Mouse (Mus musculus) liver, embryonic 12.5 days (tissue): Measurements from ENCODE around the gene Kcng4. TPM values are rescaled to one million over a fixed set of nuclear protein-coding genes. Genes with fewer than 3 reads are reported as not detected.

Experiments
- ATAC-seq: fragments of 200-750 bp; cut with Nextera tagmentation; 2 replicates; pipeline ENCODE4 v1.8.0; 2017; ENCODE audit warnings: moderate number of reproducible peaks, mild to moderate bottlenecking, moderate library complexity
- H3K27ac ChIP-seq: fragments of 300-500 bp; sonication (generic); 2 replicates; pipeline ENCODE4 v1.5.1; 2016; ENCODE audit warnings: mild to moderate bottlenecking
- H3K27me3 ChIP-seq: fragments of 300-500 bp; sonication (generic); replicated peaks from 2 replicates; pipeline ENCODE4 v1.6.1; 2016; ENCODE audit warnings: mild to moderate bottlenecking, moderate library complexity
- H3K36me3 ChIP-seq: fragments of 300-500 bp; sonication (generic); 2 replicates; pipeline ENCODE4 v1.6.1; 2016; ENCODE audit warnings: mild to moderate bottlenecking, moderate library complexity
- H3K4me1 ChIP-seq: fragments of 300-500 bp; sonication (generic); 2 replicates; pipeline ENCODE4 v1.6.1; 2016
- H3K4me2 ChIP-seq: fragments of 300-500 bp; sonication (generic); 2 replicates; pipeline ENCODE4 v1.6.1; 2016; ENCODE audit warnings: mild to moderate bottlenecking, moderate library complexity
- H3K4me3 ChIP-seq: fragments of 300-500 bp; sonication (generic); 2 replicates; pipeline ENCODE4 v1.5.1; 2016; ENCODE audit warnings: mild to moderate bottlenecking, moderate library complexity
- H3K9ac ChIP-seq: fragments of 300-500 bp; sonication (generic); 2 replicates; pipeline ENCODE4 v1.6.1; 2016; ENCODE audit warnings: mild to moderate bottlenecking, moderate library complexity
- H3K9me3 ChIP-seq: fragments of 300-500 bp; sonication (generic); replicated peaks from 2 replicates; pipeline ENCODE4 v1.6.1; 2016; ENCODE audit warnings: mild to moderate bottlenecking, moderate library complexity
- WGBS: fragments of 180-500 bp; shearing (Covaris S2); methylation state at CpG from one replicate; pipeline ENCODE4 v1.1.7; 2016; ENCODE audit not compliant: insufficient replicate concordance; 5-methylcytosine and 5-hydroxymethylcytosine counted together
- polyA plus RNA-seq: library from polyadenylated mRNA; unstranded; fragments of >200 nt; fragmentation: Nextera tagmentation; extraction: Ambion mirVana; gene quantifications from 2 replicates; pipeline ENCODE4 v1.2.1, GENCODE M21; 2016

The Kcng4 gene
- polyA plus RNA-seq, 1 experiment from 2014 or later: not detected

GRCm38 (mm10) chr8:119623744-119624143 is 11.7 kb downstream of the Kcng4 start:
- no peak overlapping the region for H3K27ac ChIP-seq
- no peak overlapping the region for H3K4me3 ChIP-seq
- 71% methylated on average over 1 of the region's 1 CpGs for WGBS
- H3K4me1 ChIP-seq: peaks cover 16% of the 10 kb centered on the region
- H3K4me2 ChIP-seq: no peak overlapping the region
- H3K27me3 ChIP-seq: peaks cover 43% of the 10 kb centered on the region
- no peak for ATAC-seq
- no peak overlapping the region for H3K9ac ChIP-seq
- no peaks in the 10 kb centered on the region for H3K9me3 ChIP-seq
- H3K36me3 ChIP-seq: no peaks in the 10 kb centered on the region

- 73% methylated on average over 8 of the region's 8 CpGs for WGBS
These were observed 12.4 kb downstream of the Kcng4 start for GRCm38 (mm10) chr8:119623061-119623460.

GRCm38 (mm10) chr8:119622555-119622954 is 12.9 kb downstream of the Kcng4 start:
- no peak for ATAC-seq
- 53% methylated on average over 4 of the region's 4 CpGs for WGBS

More at GRCm38 (mm10) chr8:119623061-119623460, 12.4 kb downstream of the Kcng4 start:
- Histone ChIP-seq H3K36me3 (no peaks in the 10 kb centered on the region), H3K4me2 (no peak overlapping the region), H3K27me3 (peaks cover 43% of the 10 kb centered on the region), H3K9me3 (no peaks in the 10 kb centered on the region), H3K4me1 (peaks cover 16% of the 10 kb centered on the region), H3K9ac (no peak overlapping the region), H3K4me3 (no peak overlapping the region), H3K27ac (no peak overlapping the region)
- no peak for ATAC-seq

GRCm38 (mm10) chr8:119620848-119621465 is 14.5 kb downstream of the Kcng4 start:
- H3K27me3 ChIP-seq: peaks cover 57% of the 10 kb centered on the region
- no peak overlapping the region for H3K9ac ChIP-seq
- no peak overlapping the region for H3K4me3 ChIP-seq
- no peak overlapping the region for H3K4me2 ChIP-seq
- H3K9me3 ChIP-seq: no peaks in the 10 kb centered on the region
- WGBS: 69% methylated on average over 14 of the region's 14 CpGs
- no peak overlapping the region for H3K27ac ChIP-seq
- no peak for ATAC-seq
- no peaks in the 10 kb centered on the region for H3K36me3 ChIP-seq
- H3K4me1 ChIP-seq: no peaks in the 10 kb centered on the region

More at GRCm38 (mm10) chr8:119622555-119622954, 12.9 kb downstream of the Kcng4 start:
- H3K9ac ChIP-seq: no peak overlapping the region
- H3K27me3 ChIP-seq: peaks cover 46% of the 10 kb centered on the region
- H3K36me3 ChIP-seq: no peaks in the 10 kb centered on the region
- H3K27ac ChIP-seq: no peak overlapping the region
- peaks cover 10% of the 10 kb centered on the region for H3K4me1 ChIP-seq
- H3K9me3 ChIP-seq: no peaks in the 10 kb centered on the region
- H3K4me2 ChIP-seq: no peak overlapping the region
- no peak overlapping the region for H3K4me3 ChIP-seq

- H3K36me3 ChIP-seq: no peaks in the 10 kb centered on the region
- ATAC-seq: no peak
- no peak overlapping the region for H3K4me2 ChIP-seq
- H3K9ac ChIP-seq: no peak overlapping the region
- 41% methylated on average over 6 of the region's 6 CpGs for WGBS
- H3K27ac ChIP-seq: no peak overlapping the region
- no peaks in the 10 kb centered on the region for H3K9me3 ChIP-seq
- no peaks in the 10 kb centered on the region for H3K4me1 ChIP-seq
- peaks cover 56% of the 10 kb centered on the region for H3K27me3 ChIP-seq
- no peak overlapping the region for H3K4me3 ChIP-seq
These were observed 15.2 kb downstream of the Kcng4 start for GRCm38 (mm10) chr8:119620116-119620840.

GRCm38 (mm10) chr8:119618887-119619286 is 16.6 kb downstream of the Kcng4 start:
- Histone ChIP-seq H3K9ac (no peak overlapping the region), H3K4me3 (no peak overlapping the region), H3K4me1 (no peaks in the 10 kb centered on the region), H3K36me3 (no peaks in the 10 kb centered on the region), H3K27me3 (peaks cover 52% of the 10 kb centered on the region), H3K4me2 (no peak overlapping the region), H3K9me3 (no peaks in the 10 kb centered on the region), H3K27ac (no peak overlapping the region)
- WGBS: 41% methylated on average over 5 of the region's 5 CpGs
- no peak for ATAC-seq

- Histone ChIP-seq H3K9me3 (no peaks in the 10 kb centered on the region), H3K4me2 (no peak overlapping the region), H3K4me3 (no peak overlapping the region), H3K9ac (no peak overlapping the region), H3K27me3 (peaks cover 54% of the 10 kb centered on the region), H3K36me3 (no peaks in the 10 kb centered on the region), H3K4me1 (no peaks in the 10 kb centered on the region), H3K27ac (no peak overlapping the region)
- WGBS: 61% methylated on average over 5 of the region's 5 CpGs
- no peak for ATAC-seq
These were observed 17.9 kb downstream of the Kcng4 start for GRCm38 (mm10) chr8:119617586-119617985.

- Histone ChIP-seq H3K4me3 (no peak overlapping the region), H3K27ac (no peak overlapping the region), H3K27me3 (peaks cover 52% of the 10 kb centered on the region), H3K4me1 (no peaks in the 10 kb centered on the region), H3K9me3 (no peaks in the 10 kb centered on the region), H3K9ac (no peak overlapping the region), H3K36me3 (no peaks in the 10 kb centered on the region), H3K4me2 (no peak overlapping the region)
- ATAC-seq: no peak
- WGBS: 80% methylated on average over 4 of the region's 4 CpGs
These were observed 18.7 kb downstream of the Kcng4 start for GRCm38 (mm10) chr8:119616811-119617210.

- Histone ChIP-seq H3K27me3 (peaks cover 48% of the 10 kb centered on the region), H3K4me1 (no peaks in the 10 kb centered on the region), H3K4me3 (no peak overlapping the region), H3K36me3 (no peaks in the 10 kb centered on the region), H3K9me3 (no peaks in the 10 kb centered on the region), H3K9ac (no peak overlapping the region), H3K27ac (no peak overlapping the region), H3K4me2 (no peak overlapping the region)
- ATAC-seq: no peak
- 76% methylated on average over 7 of the region's 7 CpGs for WGBS
These were observed 19.1 kb downstream of the Kcng4 start for GRCm38 (mm10) chr8:119616358-119616757.

GRCm38 (mm10) chr8:119615096-119615495 is 20.4 kb downstream of the Kcng4 start:
- no peak overlapping the region for H3K9ac ChIP-seq
- no peaks in the 10 kb centered on the region for H3K9me3 ChIP-seq
- H3K27ac ChIP-seq: no peak overlapping the region
- H3K36me3 ChIP-seq: no peaks in the 10 kb centered on the region
- no peak overlapping the region for H3K4me2 ChIP-seq
- 66% methylated on average over 14 of the region's 14 CpGs for WGBS
- H3K4me3 ChIP-seq: no peak overlapping the region
- H3K27me3 ChIP-seq: peaks cover 44% of the 10 kb centered on the region
- no peaks in the 10 kb centered on the region for H3K4me1 ChIP-seq
- ATAC-seq: no peak

- peaks cover 13% of the 10 kb centered on the region for H3K9me3 ChIP-seq
- no peak within 1 kb of the TSS for H3K4me3 ChIP-seq
- no peak within 1 kb of the TSS for H3K9ac ChIP-seq
- ATAC-seq: no peak
- 57% methylated on average over 26 of the region's 26 CpGs for WGBS
- H3K4me2 ChIP-seq: no peak within 1 kb of the TSS
- H3K27me3 ChIP-seq: peaks cover 38% of the 10 kb centered on the region
- no peaks in the 10 kb centered on the region for H3K4me1 ChIP-seq
- H3K36me3 ChIP-seq: no peaks in the 10 kb centered on the region
- H3K27ac ChIP-seq: no peak within 1 kb of the TSS
These were observed 23.0 kb downstream of the Kcng4 start, which contains the start of gene Adad2 for GRCm38 (mm10) chr8:119612471-119612870. Gene Adad2 (plus strand): TSS chr8:119612747.

- no peak for ATAC-seq
- no peak overlapping the region for H3K4me2 ChIP-seq
- peaks cover 22% of the 10 kb centered on the region for H3K36me3 ChIP-seq
- no peak overlapping the region for H3K27ac ChIP-seq
- peaks cover 14% of the 10 kb centered on the region for H3K4me1 ChIP-seq
- peaks cover 13% of the 10 kb centered on the region for H3K9me3 ChIP-seq
- H3K27me3 ChIP-seq: no peaks in the 10 kb centered on the region
- H3K9ac ChIP-seq: no peak overlapping the region
- no peak overlapping the region for H3K4me3 ChIP-seq
- 57% methylated on average over 2 of the region's 2 CpGs for WGBS
These were observed 29.3 kb downstream of the Kcng4 start for GRCm38 (mm10) chr8:119606224-119606623.
